In genomic region chr16:97272035-97272631, GRCm38 (mm10) we compare ENCODE assay signal across 8 mouse cellular contexts.
DNase-seq lines count a peak whose midpoint lies in the region; ATAC-seq and TF ChIP-seq lines count a peak whose summit lies in the region.

No protein-coding gene starts in this region.

- TF ChIP-seq CTCF in intestine, postnatal 0 days (IDR thresholded peaks at IDR 0.05; ENCODE audit: low read depth) = peak; percentile 92

- peak; percentile 66 to 69 for DNase-seq in adrenal gland, adult 18-20 months (ENCODE audit: low spot score in 2 of 2)
- peak; percentile 87 for DNase-seq in embryo, embryonic 10.5 days (ENCODE audit: low spot score)
- DNase-seq in gastrocnemius, postnatal 36 days = peak; percentile 33
- peak; percentile 80 to 82 for DNase-seq in left cerebral cortex, postnatal 36 days (ENCODE audit: low spot score in 2 of 2)
- peak; percentile 83 for DNase-seq in midbrain, embryonic 10.5 days (ENCODE audit: low spot score)
- peak; percentile 64 to 69 for DNase-seq in right cerebral cortex, postnatal 36 days (ENCODE audit: low spot score in 2 of 2)
- peak; percentile 59 to 66 for DNase-seq in urinary bladder, postnatal 36 days (ENCODE audit: low spot score in 2 of 2)

- 6% methylated on average over 12 of the region's 12 CpGs for WGBS in intestine, postnatal 0 days
- WGBS in midbrain, embryonic 10.5 days = 19% methylated on average over 12 of the region's 12 CpGs

- H3K36me3 ChIP-seq in intestine, postnatal 0 days (ENCODE audit: control insufficient read depth, insufficient read depth) = no peaks in the 10 kb centered on the region
- no peaks in the 10 kb centered on the region for H3K36me3 ChIP-seq in midbrain, embryonic 10.5 days

- H3K4me1 ChIP-seq in intestine, postnatal 0 days (replicated peaks; ENCODE audit: control insufficient read depth, insufficient read depth, low read length) = no peaks in the 10 kb centered on the region
- H3K4me1 ChIP-seq in midbrain, embryonic 10.5 days = peaks cover 5% of the 10 kb centered on the region; the same call in 1 of the 2 replicates

- H3K27me3 ChIP-seq in intestine, postnatal 0 days (replicated peaks; ENCODE audit: control insufficient read depth, insufficient read depth, low read length) = no peaks in the 10 kb centered on the region
- no peaks in the 10 kb centered on the region for H3K27me3 ChIP-seq in midbrain, embryonic 10.5 days (ENCODE audit: low read depth, poor library complexity, severe bottlenecking)

- H3K4me3 ChIP-seq in intestine, postnatal 0 days (ENCODE audit: low read depth, low read length) = 0 out of 2 replicates have a peak overlapping the region, but pooled peaks have one; percentile 13
- H3K4me3 ChIP-seq in midbrain, embryonic 10.5 days = peak overlapping the region; percentile 40

- H3K4me2 ChIP-seq in intestine, postnatal 0 days (replicated peaks; ENCODE audit: low read depth) = peak overlapping the region; percentile 60

- H3K27ac ChIP-seq in intestine, postnatal 0 days (ENCODE audit: low read depth, low read length) = no peak overlapping the region
- peak overlapping the region; percentile 59; the same call in 1 of the 2 replicates for H3K27ac ChIP-seq in midbrain, embryonic 10.5 days (replicated peaks)

- intact Hi-C loops in gastrocnemius, postnatal 36 days (cut with DNase I) = loop anchor here (10.0 kb wide), 2 partner anchors 417 to 587 kb away; no protein-coding TSS in a partner anchor
- intact Hi-C loops in left cerebral cortex, postnatal 36 days (cut with DNase I) = loop anchor here (5.0 kb wide), 2 partner anchors 100 to 420 kb away; partner anchors contain the start of gene Dscam

- peak; percentile 66 for ATAC-seq in intestine, postnatal 0 days

- no peak overlapping the region for H3K9ac ChIP-seq in intestine, postnatal 0 days (ENCODE audit: low read depth, low read length)

- no peaks in the 10 kb centered on the region for H3K9me3 ChIP-seq in intestine, postnatal 0 days (ENCODE audit: control insufficient read depth)
- no peaks in the 10 kb centered on the region for H3K9me3 ChIP-seq in midbrain, embryonic 10.5 days (replicated peaks)

Comparison
In these comparisons a context has a peak if more than half of its experiments do, and no peak if none do; other contexts are left out.
1. DNase-seq: peak in every context shown above with its lines; median percentile 87 in embryo, embryonic 10.5 days; 83 in midbrain, embryonic 10.5 days; 81 in left cerebral cortex, postnatal 36 days; 68 in adrenal gland, adult 18-20 months; 66 in right cerebral cortex, postnatal 36 days; 62 in urinary bladder, postnatal 36 days; 33 in gastrocnemius, postnatal 36 days.